Mouse (Mus musculus) liver, embryonic 15.5 days (tissue): Measurements from ENCODE around the gene Cdh22. TPM values are rescaled to one million over a fixed set of nuclear protein-coding genes. Genes with fewer than 3 reads are reported as not detected.

Source experiments
- ATAC-seq: fragments of 200-750 bp; cut with Nextera tagmentation; 2 replicates; pipeline ENCODE4 v1.8.0; 2017; ENCODE audit warnings: moderate number of reproducible peaks, mild to moderate bottlenecking, moderate library complexity; ENCODE audit not compliant: insufficient read depth
- H3K27ac ChIP-seq: fragments of 300-500 bp; sonication (generic); replicated peaks from 2 replicates; pipeline ENCODE4 v1.5.1; 2015; ENCODE audit warnings: mild to moderate bottlenecking, inconsistent platforms
- H3K27me3 ChIP-seq: fragments of 300-500 bp; sonication (generic); 2 replicates; pipeline ENCODE4 v1.6.1; 2015; ENCODE audit warnings: mild to moderate bottlenecking, inconsistent platforms
- H3K36me3 ChIP-seq: fragments of 300-500 bp; sonication (generic); replicated peaks from 2 replicates; pipeline ENCODE4 v1.6.1; 2015; ENCODE audit warnings: moderate library complexity, mild to moderate bottlenecking, inconsistent platforms
- H3K4me1 ChIP-seq: fragments of 300-500 bp; sonication (generic); replicated peaks from 2 replicates; pipeline ENCODE4 v1.6.1; 2015; ENCODE audit warnings: inconsistent platforms
- H3K4me2 ChIP-seq: fragments of 300-500 bp; sonication (generic); 2 replicates; pipeline ENCODE4 v1.6.1; 2015; ENCODE audit warnings: moderate library complexity, mild to moderate bottlenecking, inconsistent platforms
- H3K4me3 ChIP-seq: fragments of 300-500 bp; sonication (generic); replicated peaks from 2 replicates; pipeline ENCODE4 v1.5.1; 2015; ENCODE audit warnings: mild to moderate bottlenecking, inconsistent platforms
- H3K9ac ChIP-seq: fragments of 300-500 bp; sonication (generic); 2 replicates; pipeline ENCODE4 v1.6.1; 2015; ENCODE audit warnings: moderate library complexity, mild to moderate bottlenecking, inconsistent platforms
- H3K9me3 ChIP-seq: fragments of 300-500 bp; sonication (generic); replicated peaks from 2 replicates; pipeline ENCODE4 v1.6.1; 2016; ENCODE audit warnings: inconsistent platforms
- WGBS: fragments of 180-500 bp; shearing (Covaris S2); methylation state at CpG from one replicate; pipeline ENCODE4 v1.1.7; 2015; ENCODE audit warnings: mixed read lengths; ENCODE audit not compliant: insufficient replicate concordance; 5-methylcytosine and 5-hydroxymethylcytosine counted together
- polyA plus RNA-seq: library from polyadenylated mRNA; unstranded; fragments of >200 nt; fragmentation: Nextera tagmentation; extraction: Ambion mirVana; gene quantifications from 2 replicates; pipeline ENCODE4 v1.2.1, GENCODE M21; 2015

The Cdh22 gene
- polyA plus RNA-seq, 1 experiment from 2014 or later = not detected

DNA sequence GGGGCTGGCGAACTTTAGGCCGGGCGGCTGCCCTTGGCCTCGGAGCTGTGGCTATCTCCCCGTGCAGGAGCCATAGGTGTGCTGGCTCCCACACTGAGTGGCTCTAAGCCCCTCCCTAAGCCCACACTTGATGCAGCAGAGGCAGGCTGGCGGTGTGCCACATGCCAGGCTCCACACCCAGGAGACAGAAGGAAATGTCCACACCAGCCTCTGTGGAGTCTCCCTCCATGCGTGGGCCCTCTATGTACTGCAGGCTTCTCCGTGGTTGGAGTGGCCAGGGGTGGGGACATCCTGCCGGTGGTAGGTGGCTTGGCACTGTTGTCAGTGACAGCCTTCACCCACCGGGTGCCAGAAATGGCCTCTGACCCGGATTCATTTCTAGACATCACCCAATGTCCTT is 5.6 kb downstream of the Cdh22 start:
- Histone ChIP-seq H3K27me3 (peaks cover 75% of the 10 kb centered on the region), H3K27ac (no peak overlapping the region), H3K9me3 (no peaks in the 10 kb centered on the region), H3K4me1 (no peaks in the 10 kb centered on the region; the same call in 1 of the 2 replicates), H3K36me3 (no peaks in the 10 kb centered on the region), H3K4me3 (no peak overlapping the region), H3K4me2 (no peak overlapping the region), H3K9ac (no peak overlapping the region)
- 67% methylated on average over 11 of the region's 11 CpGs for WGBS
- no peak for ATAC-seq

DNA sequence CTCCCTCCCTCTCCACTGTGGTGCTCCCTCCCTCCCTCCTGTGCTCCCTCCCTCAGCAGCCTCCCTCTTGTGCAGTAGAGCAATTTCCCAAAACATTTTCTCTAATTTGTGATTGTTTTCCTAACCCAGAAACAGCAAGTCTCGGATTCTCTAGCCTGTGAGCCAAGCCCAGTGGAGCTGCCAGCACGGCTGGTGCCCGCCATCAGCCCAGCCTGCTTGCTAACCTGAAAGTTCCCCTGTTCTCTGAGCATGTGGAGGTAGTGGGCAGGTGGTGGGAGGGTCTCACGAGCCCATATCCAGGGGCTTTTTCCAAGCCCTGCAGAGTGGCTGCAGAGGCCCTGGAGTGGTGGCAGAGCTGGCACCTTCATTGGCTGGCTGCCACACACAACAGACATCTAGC is 10.8 kb downstream of the Cdh22 start:
- WGBS = 43% methylated on average over 4 of the region's 4 CpGs
- H3K36me3 ChIP-seq = no peaks in the 10 kb centered on the region
- no peaks in the 10 kb centered on the region for H3K9me3 ChIP-seq
- no peak overlapping the region for H3K4me3 ChIP-seq
- no peak for ATAC-seq
- no peak overlapping the region for H3K27ac ChIP-seq
- no peak overlapping the region for H3K9ac ChIP-seq
- H3K4me1 ChIP-seq = no peaks in the 10 kb centered on the region
- H3K27me3 ChIP-seq = peaks cover 64% of the 10 kb centered on the region
- H3K4me2 ChIP-seq = no peak overlapping the region

DNA sequence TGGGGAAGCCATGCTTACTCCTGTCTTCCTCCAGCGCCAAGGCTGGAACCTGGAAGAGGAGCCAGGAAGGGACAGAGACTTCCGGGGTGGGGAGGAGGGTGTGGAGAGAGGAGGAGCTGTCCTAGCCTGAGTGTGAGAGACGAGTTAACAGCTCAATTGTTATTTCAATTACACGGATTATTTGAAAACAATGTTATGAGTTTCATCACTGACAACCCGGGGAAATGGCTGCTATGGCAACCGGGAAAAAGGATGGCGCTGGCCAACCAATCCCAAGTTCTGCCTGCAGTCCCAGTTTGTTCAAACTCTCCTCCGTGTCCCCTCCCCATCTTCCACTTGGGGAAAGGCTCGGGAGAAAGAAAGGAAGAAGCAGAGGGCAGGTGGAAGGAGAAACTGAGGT is 12.7 kb downstream of the Cdh22 start:
- Histone ChIP-seq H3K4me1 (no peaks in the 10 kb centered on the region), H3K9me3 (no peaks in the 10 kb centered on the region), H3K27ac (no peak overlapping the region), H3K9ac (no peak overlapping the region), H3K4me3 (no peak overlapping the region), H3K27me3 (peaks cover 60% of the 10 kb centered on the region), H3K36me3 (no peaks in the 10 kb centered on the region), H3K4me2 (no peak overlapping the region)
- no peak for ATAC-seq
- 9% methylated on average over 9 of the region's 9 CpGs for WGBS

DNA sequence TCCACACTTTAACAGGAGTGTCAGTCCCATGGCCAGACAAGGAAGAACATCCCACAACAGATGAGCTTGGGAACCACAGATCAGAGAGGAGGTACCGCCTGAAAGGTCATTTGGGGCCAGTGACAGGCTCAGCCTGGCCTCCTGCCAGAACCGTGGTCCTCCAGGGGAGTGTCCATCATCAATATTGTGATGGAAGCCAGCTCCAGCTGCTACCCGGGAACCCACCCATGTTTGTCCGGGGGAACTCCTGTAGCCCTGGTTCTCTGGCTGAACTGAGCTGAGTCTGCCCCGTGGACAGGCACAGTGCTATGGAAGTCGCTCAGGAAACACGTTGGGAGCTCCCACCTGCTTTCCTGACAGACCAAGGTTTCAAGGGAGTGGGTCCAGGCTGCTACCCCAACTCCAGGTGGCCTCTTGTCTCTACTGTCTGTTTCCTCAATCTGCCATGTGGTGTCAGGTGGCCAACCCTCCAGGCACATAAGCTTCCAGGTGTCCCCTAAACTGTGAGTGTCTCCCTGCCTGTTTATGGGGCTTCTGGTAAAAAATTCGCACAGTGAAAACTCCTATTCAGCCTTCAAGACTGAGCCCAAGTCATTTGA is 14.2 kb downstream of the Cdh22 start:
- WGBS = 40% methylated on average over 8 of the region's 8 CpGs
- Histone ChIP-seq H3K9ac (no peak overlapping the region), H3K4me2 (no peak overlapping the region), H3K4me3 (no peak overlapping the region), H3K27ac (no peak overlapping the region), H3K27me3 (peaks cover 72% of the 10 kb centered on the region), H3K9me3 (no peaks in the 10 kb centered on the region), H3K36me3 (no peaks in the 10 kb centered on the region), H3K4me1 (no peaks in the 10 kb centered on the region)
- no peak for ATAC-seq

DNA sequence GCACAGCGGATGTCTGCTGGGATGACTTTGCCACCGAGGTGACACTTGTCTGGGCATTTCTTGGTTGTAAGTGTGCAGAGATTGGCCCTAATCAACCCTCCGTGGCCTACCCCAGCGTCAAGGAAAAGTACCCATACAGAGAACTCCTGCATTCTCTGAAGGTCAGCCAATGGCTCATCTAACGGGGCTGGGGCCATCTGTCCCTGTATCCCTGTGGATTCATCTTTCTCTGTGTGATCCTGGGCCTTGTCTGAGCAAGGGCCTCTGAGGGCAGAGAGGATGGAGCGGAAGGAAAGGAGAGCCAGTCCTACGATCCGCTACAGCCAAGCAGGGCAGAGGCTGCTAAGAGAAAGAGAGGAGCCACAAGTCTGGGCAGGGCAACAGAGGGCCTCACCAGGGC is 15.7 kb downstream of the Cdh22 start:
- no peaks in the 10 kb centered on the region for H3K4me1 ChIP-seq
- no peaks in the 10 kb centered on the region for H3K36me3 ChIP-seq
- H3K27ac ChIP-seq = no peak overlapping the region
- peaks cover 74% of the 10 kb centered on the region for H3K27me3 ChIP-seq
- H3K4me2 ChIP-seq = no peak overlapping the region
- no peak overlapping the region for H3K9ac ChIP-seq
- no peak overlapping the region for H3K4me3 ChIP-seq
- H3K9me3 ChIP-seq = no peaks in the 10 kb centered on the region
- WGBS = 61% methylated on average over 8 of the region's 8 CpGs
- no peak for ATAC-seq

DNA sequence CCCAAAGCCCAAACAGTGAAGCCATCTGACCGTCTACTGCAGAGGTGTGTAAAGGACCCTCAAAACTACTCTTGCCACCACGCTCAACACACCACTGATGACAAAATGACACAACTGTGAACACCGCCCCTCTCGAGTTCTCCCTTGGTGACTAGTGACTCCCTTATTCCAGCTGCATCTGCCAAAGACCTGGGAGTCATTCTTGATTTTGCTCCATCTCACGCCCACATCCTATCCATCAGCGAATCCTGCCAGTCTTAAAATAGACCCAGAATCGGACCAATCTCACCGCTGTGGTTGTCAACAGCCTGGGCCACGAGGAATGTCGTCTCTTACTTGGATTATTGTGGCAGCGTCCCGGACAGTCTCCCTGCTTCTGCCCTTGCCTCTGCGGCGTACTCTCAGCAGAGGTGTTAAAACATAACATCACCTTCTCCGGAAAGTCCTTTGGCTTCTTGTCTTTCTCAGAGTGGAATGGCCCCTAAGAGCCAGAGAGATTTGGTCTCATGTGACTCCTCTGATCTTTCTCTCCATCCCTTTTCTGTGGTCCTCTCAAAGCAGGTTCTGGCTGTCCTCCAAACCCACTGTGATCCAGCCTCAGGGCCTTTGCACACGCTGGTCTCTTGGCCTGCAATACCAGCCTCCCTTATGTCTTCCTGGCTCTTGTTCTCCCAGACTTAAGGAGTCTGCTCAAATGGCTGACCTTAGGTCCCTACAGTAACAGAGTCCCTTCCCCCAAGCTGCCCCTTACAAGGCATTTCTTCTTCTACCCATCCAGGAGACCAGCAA is 17.1 kb downstream of the Cdh22 start:
- ATAC-seq = no peak
- Histone ChIP-seq H3K9me3 (no peaks in the 10 kb centered on the region), H3K4me3 (no peak overlapping the region), H3K4me1 (no peaks in the 10 kb centered on the region), H3K27ac (no peak overlapping the region), H3K27me3 (peaks cover 78% of the 10 kb centered on the region), H3K9ac (no peak overlapping the region), H3K36me3 (no peaks in the 10 kb centered on the region), H3K4me2 (no peak overlapping the region)
- WGBS = 70% methylated on average over 16 of the region's 16 CpGs

DNA sequence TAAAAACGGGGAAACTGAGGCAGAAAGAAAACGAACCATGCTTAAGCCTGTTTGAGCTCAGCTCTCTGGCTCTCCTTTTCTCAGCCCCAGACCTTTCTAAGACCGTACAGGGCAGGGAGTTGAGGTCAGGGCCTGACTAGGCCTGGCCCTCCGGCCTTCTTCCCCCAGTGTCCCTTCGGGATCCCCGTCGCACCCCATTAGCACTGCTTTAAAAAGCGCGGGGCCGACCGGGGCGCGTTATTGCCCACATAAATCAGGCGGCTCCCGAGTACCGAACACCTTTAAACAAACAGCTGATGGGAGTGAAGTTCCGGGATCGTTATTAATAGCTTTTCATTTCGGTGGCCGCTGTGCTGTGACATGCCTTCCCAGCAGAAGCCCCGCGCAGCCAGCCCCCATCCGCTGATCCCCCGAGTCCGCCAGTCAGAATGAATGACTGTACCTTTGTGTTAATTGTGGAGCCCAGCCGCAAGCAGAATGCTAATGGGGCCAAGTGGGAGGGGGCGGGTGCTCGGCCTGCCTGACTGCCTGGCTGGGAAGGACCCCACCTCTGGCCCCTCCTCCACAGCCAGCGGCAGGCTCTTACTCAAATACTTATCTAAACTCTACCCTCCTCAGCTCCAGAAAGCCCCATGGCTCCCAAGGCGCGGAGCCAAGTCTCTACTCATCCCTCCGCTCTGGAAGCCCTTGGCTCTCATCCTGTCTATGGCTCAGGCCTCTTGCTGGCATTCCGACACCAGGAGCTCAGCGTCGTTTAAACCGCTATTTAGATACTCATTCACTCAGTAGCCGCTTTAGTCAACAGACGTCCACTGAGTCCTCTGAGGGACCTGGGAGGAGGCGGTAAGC is 19.3 kb downstream of the Cdh22 start:
- Histone ChIP-seq H3K27ac (no peak overlapping the region), H3K4me1 (no peaks in the 10 kb centered on the region), H3K9ac (no peak overlapping the region), H3K4me3 (no peak overlapping the region), H3K27me3 (peaks cover 80% of the 10 kb centered on the region), H3K36me3 (no peaks in the 10 kb centered on the region), H3K4me2 (no peak overlapping the region), H3K9me3 (no peaks in the 10 kb centered on the region)
- ATAC-seq = no peak
- 4% methylated on average over 39 of the region's 39 CpGs for WGBS

DNA sequence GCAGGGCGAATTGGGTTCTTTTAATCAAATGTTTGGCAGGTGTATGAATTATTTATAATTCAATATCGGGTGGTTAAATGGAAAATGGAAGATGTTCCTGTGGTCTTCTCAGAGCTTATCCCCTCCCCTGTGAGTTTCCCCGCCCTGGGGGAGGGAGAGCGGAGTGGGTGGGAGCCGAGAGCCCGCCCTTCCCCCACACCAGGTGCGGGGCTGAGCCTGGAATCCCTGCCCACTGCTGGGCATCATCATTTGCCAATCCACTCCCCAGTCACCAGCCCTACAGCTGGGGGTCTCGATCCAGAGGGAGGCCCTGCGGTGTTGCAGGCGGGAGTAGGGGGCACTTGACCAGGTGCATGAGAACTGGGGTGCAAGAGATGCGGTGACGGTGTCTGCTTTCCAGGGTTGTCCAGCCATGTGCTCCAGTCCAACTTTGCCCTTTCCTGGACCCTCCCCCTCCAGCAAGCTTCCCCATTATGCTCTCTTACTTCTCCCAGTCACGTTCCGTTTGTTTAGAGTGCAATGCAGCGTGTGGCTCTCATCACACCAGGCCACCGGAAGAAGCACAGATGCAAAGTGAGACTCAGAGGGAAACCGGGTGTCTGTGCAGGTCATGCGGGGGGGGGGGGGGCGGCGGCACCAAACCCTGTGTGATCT is 23.1 kb downstream of the Cdh22 start:
- H3K9ac ChIP-seq = no peak overlapping the region
- 3% methylated on average over 20 of the region's 20 CpGs for WGBS

DNA sequence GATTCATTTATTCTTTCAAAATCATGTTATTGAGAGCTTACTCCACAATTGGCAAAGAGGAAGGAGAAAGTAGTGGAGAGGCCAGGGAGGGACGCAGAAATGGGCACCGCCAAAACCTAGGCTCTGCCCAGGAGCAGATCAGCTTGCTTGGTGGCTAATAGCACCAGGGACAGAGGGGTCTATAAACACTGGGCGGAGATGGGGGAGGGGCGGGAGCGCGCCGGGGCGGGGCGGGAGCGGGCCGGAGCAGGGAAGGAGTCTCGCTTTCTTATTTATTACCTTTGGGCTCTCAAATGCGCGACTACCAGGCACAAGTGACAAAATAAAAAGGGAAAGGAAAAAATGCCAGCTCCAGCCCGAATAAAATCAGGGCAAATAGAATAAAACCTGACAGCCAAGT is 23.7 kb downstream of the Cdh22 start:
- Histone ChIP-seq H3K27me3 (peaks cover 80% of the 10 kb centered on the region), H3K36me3 (no peaks in the 10 kb centered on the region), H3K9ac (no peak overlapping the region), H3K4me2 (no peak overlapping the region), H3K4me3 (no peak overlapping the region), H3K9me3 (no peaks in the 10 kb centered on the region), H3K27ac (no peak overlapping the region), H3K4me1 (no peaks in the 10 kb centered on the region)
- ATAC-seq = no peak
- WGBS = 3% methylated on average over 15 of the region's 15 CpGs

More for the DNA sequence above, 23.1 kb downstream of the Cdh22 start:
- Histone ChIP-seq H3K4me2 (no peak overlapping the region), H3K36me3 (no peaks in the 10 kb centered on the region), H3K27ac (no peak overlapping the region), H3K4me1 (no peaks in the 10 kb centered on the region), H3K9me3 (no peaks in the 10 kb centered on the region), H3K27me3 (peaks cover 86% of the 10 kb centered on the region), H3K4me3 (no peak overlapping the region)
- ATAC-seq = no peak

DNA sequence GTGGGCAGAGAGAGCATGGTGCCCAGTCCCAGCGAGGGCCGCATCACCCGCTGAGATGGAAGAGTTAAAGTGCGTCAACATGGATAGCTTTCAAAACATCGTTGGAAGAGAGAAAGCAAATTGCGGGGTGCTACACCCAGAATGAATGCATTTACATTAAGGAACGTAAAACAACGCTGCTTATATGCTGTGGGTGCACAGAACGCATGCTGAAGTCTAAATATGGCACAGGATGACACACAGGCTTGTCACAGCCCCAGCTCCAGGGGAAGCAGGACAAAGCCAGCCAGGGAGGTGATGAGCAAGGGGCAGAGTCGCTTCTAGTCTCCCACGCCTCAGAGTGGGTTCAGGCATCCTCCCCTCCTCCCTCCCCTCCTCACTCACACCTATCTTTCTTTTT is 27.0 kb downstream of the Cdh22 start:
- Histone ChIP-seq H3K36me3 (no peaks in the 10 kb centered on the region), H3K9me3 (no peaks in the 10 kb centered on the region), H3K9ac (no peak overlapping the region), H3K4me1 (no peaks in the 10 kb centered on the region), H3K4me2 (no peak overlapping the region), H3K27me3 (peaks cover 58% of the 10 kb centered on the region), H3K4me3 (no peak overlapping the region), H3K27ac (no peak overlapping the region)
- WGBS = 58% methylated on average over 11 of the region's 11 CpGs
- no peak for ATAC-seq

DNA sequence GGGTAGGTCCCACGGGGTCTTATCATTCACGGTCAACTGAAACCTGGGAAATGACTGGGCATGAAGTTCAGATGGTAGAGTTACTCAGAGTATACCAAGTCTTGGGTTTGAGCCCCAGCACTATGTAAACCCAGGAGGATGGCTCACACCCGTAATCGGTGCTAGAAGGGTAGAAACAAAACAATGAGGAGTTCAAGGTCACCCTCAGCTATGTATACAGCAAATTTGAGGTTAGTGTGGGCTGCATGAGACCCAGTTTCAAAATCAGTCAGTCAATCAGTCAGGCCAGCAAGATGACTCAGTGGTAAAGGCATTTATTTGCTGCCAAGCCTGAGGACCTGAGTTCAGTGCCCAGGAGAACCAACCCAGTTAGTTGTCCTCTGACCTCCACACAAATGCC is 27.6 kb downstream of the Cdh22 start:
- H3K36me3 ChIP-seq = no peaks in the 10 kb centered on the region
- H3K27ac ChIP-seq = no peak overlapping the region
- 59% methylated on average over 4 of the region's 4 CpGs for WGBS
- no peaks in the 10 kb centered on the region for H3K9me3 ChIP-seq
- no peak overlapping the region for H3K9ac ChIP-seq
- ATAC-seq = no peak
- no peak overlapping the region for H3K4me3 ChIP-seq
- peaks cover 58% of the 10 kb centered on the region for H3K27me3 ChIP-seq
- H3K4me2 ChIP-seq = no peak overlapping the region
- H3K4me1 ChIP-seq = no peaks in the 10 kb centered on the region
